Mouse (Mus musculus) thymus, postnatal 10 days (tissue): Measurements from ENCODE around the gene Abcc4.
A peak's percentile ranks its signal among the peaks of the same experiment; 100 is the strongest.

Experiments used
- DNase-seq, 2 experiments: peaks; one replicate each; pipeline ENCODE4 v3.0.0; 2021; ENCODE audit warnings: low spot score in 2 of 2

The Abcc4 gene

DNA sequence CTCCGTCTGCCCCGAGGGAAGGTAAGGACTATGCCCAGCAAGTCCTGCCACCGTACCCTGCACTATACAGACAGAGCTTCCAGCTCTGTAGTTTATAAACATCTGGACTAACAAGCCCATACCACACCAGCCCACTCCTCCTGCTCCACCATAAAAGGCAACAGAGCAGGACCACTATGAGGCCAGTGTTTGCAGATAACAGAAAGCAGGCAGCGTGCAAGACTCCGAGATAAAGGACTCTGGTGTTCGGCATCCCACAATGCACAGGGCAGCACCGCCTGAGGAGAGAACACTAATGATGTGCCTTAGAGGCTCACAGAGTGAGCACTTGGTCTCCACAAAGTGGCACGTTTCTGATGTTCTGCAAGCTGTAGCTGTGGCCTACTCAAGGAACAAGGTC is 63.9 kb downstream of the Abcc4 start:
- DNase-seq: no peak

GRCm38 (mm10) chr14:118638447-118639275 is 67.4 kb downstream of the Abcc4 start:
- DNase-seq: no peak

- no peak for DNase-seq
These were observed 70.4 kb downstream of the Abcc4 start for GRCm38 (mm10) chr14:118635493-118636183.

GRCm38 (mm10) chr14:118629649-118630048 is 76.4 kb downstream of the Abcc4 start:
- no peak for DNase-seq

DNA sequence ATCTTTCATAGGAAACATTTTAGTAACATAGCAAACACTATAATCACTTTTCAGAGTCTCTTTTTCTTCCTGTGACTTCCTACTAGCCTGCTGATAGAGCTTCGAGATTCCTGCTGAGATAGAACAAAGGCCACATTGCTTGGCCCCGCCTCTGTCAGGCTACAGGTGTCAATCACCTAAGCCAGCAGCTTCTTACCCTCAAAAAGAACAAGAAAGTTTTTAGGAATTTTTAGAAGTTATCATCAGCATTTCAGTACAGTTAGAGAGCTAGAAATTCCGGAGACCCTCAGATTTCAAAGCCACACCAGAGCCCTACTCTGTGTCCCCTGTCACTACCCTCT is 84.6 kb downstream of the Abcc4 start:
- no peak for DNase-seq

DNA sequence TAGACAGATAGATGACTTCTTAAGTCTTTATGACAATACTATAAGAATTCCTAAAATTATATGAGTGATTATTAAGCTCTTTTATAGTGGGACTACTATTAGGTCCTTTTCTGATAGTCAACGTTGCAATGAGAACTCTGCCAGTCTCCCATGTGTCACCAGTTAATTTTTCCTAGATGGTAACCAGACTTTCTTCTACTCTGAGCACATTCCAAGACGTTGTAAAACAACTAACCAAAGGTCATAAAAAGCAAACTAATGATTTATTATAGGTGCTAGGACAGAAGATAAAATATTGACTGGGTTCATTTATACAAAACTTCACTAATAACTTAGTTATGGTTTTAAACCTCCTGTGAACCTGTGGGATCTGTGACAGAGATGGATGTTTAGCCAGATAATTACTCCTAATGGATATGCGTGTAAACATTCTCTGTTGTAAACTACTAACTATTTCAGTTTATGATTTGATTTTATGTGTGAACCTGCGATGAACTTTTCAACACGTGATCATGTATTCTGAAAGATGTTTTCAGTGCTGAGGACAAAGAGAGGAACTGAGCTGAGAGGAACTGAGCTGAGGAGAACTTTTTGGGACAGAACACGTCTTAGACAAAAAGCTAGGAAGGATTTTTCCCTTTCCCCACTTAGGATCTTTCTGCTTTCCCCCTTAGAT is 85.1 kb downstream of the Abcc4 start:
- DNase-seq: no peak

DNA sequence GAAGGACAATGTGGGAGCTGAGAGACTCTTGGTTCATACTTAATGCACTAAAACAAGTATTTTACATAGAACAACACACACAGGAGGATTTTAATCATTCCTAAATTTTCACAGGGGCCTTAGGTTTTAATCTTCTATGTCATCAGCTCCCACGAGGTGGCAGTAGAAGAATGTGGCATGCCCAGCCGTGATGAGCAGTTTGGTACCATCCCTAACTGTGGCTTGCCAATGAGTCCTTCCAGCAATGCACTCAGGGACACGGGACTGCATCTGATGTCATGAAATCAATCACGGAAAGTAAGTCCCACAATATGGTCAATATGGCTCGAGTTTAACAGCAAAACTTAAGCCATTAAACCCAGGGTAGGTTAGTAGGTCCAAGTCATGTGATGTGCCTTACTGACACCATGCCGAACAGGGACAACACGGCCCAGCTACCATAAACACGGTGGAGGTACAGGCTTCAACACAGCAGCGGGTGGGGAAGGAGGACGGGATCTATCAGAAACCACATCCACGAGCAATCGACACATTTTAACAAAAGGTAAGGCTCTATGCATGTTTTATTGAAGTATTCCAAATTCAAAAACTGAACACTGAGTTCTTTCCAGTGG is 89.2 kb downstream of the Abcc4 start:
- peak in 1 of 2 experiments; percentile 47 for DNase-seq

- no peak for DNase-seq
These were observed 92.3 kb downstream of the Abcc4 start for GRCm38 (mm10) chr14:118613734-118614133.

GRCm38 (mm10) chr14:118611714-118612113 is 94.3 kb downstream of the Abcc4 start:
- no peak for DNase-seq

- DNase-seq: no peak
These were observed 95.2 kb downstream of the Abcc4 start for GRCm38 (mm10) chr14:118610786-118611185.

- no peak for DNase-seq
These were observed 97.1 kb downstream of the Abcc4 start for GRCm38 (mm10) chr14:118608816-118609465.

DNA sequence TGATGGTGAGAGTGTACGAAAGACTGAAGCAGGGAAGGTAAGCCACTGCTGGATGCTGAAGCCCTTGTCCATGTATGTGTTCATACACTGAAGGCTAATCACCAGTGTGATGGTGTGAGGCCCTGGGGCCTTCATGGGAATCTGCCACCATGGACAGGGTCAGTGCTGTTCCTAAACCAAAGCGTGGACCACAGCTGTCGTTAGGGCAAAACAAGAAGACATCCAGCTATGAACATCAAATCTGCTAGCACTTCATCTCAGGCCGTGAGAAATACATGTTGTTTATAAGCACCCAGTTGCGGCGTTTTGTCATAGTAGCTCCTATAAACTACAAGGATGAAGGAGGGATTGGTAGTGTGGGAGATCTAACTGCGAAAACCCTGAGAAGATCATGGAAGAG is 97.7 kb downstream of the Abcc4 start:
- no peak for DNase-seq

GRCm38 (mm10) chr14:118606476-118606875 is 99.5 kb downstream of the Abcc4 start:
- no peak for DNase-seq

- DNase-seq: no peak
These were observed 101.1 kb downstream of the Abcc4 start for GRCm38 (mm10) chr14:118604903-118605302.

- DNase-seq: no peak
These were observed 104.0 kb downstream of the Abcc4 start for GRCm38 (mm10) chr14:118602031-118602430.

DNA sequence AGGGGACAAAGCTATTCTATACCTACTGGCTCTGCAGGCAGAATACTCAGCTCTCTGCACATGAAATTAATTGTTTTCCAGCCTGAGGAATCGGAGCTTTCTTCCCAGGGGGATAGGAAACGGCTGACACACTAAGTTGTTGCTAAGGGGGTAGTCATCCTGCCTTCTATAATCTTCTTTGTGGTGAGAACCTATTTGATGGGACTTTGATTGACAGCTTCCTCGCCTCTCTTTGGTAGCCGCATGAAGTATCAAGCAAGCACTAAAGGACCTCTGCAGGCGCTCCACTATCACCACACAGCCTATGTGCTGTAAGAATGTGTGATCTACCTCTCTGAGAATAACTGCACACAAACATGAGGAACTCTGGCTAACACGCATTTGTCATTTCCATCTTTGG is 105.3 kb downstream of the Abcc4 start:
- no peak for DNase-seq

DNA sequence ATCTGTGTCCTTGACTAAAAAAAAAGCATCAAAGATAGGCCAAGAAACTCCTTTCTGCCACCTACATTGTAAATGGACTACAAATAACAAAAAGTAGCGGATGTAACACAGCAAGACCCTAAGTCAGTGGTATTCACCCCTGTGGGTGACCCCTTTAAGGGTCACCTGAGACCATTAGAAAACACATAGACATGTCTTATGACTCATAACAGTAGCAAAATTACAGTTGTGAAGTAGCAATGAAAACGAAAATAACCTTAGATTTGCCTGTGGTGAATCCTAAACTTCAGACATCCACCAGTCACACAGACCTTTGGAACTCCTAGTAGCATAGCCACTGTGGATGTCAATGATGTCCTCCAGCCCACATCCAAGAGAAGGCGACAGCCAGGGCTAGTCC is 107.3 kb downstream of the Abcc4 start:
- DNase-seq: no peak

DNA sequence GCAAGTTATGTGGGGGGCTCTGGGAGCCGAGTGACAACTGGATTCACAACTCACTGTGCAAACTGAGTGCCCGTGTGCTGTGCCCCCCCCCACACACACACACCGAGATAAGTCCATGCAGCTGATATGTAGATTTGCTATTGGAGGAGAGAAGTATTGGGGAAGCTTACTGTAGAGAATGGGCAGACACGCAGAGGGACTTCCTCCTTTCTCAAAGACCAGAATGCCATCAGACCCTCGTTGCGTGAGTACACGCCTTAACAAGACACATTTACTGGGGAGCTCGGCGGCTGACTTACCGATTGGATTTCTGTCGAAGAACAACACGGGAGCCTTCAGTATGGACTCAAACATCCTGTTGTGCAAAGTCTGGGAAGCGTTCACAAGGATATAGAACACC is 111.6 kb downstream of the Abcc4 start:
- DNase-seq: no peak

- peak in 1 of 2 experiments; percentile 55 for DNase-seq
These were observed 114.3 kb downstream of the Abcc4 start for GRCm38 (mm10) chr14:118591477-118592403.

DNA sequence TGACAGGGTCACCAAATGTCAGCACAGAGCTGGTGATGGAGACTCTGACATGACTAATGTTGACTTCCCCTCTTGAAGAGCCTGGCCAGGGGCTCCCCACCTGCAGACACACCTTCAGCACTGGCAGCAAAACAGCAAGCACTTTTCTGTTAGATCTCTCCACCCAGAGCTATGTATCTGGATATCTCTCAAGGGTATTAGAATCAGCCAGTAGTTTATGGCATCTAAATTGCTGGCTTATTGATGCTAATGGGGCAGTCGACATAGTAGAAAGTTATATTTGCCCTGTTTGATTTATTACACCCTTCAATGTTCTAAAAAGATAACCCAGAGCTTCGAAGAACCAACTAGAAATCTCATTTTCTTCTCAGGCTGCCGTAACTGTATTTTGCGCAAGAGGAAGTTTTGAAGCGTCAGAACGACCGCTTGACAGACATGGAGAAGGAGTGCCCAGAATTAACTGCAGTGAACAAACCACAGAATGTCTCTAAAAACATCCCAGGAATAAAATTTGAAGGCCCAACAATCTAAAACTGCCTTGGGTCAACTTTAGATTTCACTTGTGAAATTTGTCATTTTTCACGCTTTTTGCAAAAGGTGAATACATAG is 123.6 kb downstream of the Abcc4 start:
- no peak for DNase-seq
